Mouse (Mus musculus): Measurements from ENCODE around the gene Gm10309. TPM values are rescaled to one million over a fixed set of nuclear protein-coding genes. Genes with fewer than 3 reads are reported as not detected.

Gene Gm10309
- total and polyA plus RNA-seq, 2 experiments from 2014 or later, result 0.12 TPM; not detected in 1

DNA sequence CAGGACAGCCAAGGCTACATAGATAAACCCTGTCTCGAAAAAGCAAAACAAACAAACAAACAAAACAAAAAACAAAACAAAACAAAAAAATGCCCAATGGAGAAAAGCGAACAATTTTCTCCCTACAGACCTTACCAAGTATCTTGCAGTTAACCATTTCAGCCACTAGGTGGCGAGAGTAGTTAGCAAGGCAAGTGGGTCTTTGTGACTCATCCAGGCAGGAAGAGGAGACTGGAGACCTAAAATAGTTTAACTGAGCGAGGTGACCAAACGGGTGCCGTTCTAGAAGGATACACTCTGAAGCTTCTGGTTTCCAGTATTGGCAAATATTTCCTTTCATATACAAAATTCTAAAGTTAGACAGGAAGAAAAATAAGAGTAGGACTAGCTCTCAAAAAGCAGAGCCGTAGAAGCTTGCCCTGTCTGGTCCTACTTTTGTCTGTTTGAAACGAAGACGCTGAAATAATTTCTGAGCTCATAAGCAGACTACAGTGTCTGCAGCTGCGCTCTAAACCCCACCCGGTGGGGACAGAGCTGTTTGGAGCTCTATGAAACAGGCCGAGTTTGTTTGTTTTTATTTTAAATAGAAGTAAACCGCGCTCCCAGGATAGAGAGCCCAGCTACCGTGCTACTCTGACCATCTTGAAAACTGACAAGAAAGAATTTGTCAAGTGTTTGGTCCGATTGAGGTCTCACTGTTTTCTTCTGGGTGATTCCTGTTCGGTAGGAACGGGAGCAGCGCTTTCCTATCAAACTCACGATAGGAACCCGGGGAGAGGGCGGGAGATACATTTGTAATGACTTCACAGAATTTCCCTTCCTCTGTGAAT lies 31.0 kb upstream of the Gm10309 start:
- Histone ChIP-seq H3K4me2 (ENCODE audit: low read depth, low read length) (peak overlapping the region; percentile 65), H3K4me1 (ENCODE audit: control insufficient read depth, insufficient read depth) (peaks cover 23% of the 10 kb centered on the region), H3K9ac (replicated peaks; ENCODE audit: low read depth, low read length) (peak overlapping the region; percentile 45), H3K4me3 (ENCODE audit: low read depth, low read length) (peak overlapping the region; percentile 41), H3K27ac (ENCODE audit: low read depth) (peak overlapping the region; percentile 77), H3K27me3 (ENCODE audit: control insufficient read depth, insufficient read depth, low read length) (no peaks in the 10 kb centered on the region), H3K9me3 (replicated peaks; ENCODE audit: control insufficient read depth, low read length) (no peaks in the 10 kb centered on the region), H3K36me3 (replicated peaks; ENCODE audit: control insufficient read depth, insufficient read depth, low read length) (no peaks in the 10 kb centered on the region)
- ATAC-seq (ENCODE audit: insufficient read depth, low read depth) (peak; percentile 63), DNase-seq (ENCODE audit: low spot score) (peak; percentile 91)
- TF ChIP-seq EP300 (IDR thresholded peaks at IDR 0.05; ENCODE audit: low read depth) (no peak), CTCF (IDR thresholded peaks at IDR 0.05; ENCODE audit: low read depth) (peak; percentile 99)
- WGBS, result 8% methylated on average over 22 of the region's 22 CpGs

DNA sequence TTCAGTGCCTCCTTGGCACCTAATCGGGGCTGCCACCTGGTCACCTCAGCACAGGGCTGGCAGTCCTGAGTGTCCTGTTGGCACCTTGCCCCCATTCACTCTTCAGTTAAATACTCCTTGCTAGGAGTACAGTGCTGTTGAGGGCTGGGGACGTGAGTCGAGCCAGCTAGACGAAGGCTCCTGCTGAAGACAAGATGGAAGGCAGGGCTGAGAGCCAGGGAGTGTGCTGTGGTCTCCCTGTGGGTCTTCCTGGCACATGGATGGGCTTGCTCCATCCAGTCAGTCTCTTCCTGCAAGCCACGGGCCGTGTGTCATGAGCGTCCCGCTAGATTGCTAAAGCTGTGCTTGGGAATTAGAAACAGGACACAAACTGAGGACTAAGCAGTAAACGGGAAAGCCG lies 30.1 kb upstream of the Gm10309 start:
- H3K4me3 ChIP-seq (ENCODE audit: low read depth, low read length), result no peak overlapping the region

GRCm38 (mm10) chr17:86533549-86533851 lies 28.5 kb upstream of the Gm10309 start:
- WGBS, result 48% methylated on average over 11 of the region's 11 CpGs
- Histone ChIP-seq H3K9ac (replicated peaks; ENCODE audit: low read depth, low read length) (no peak overlapping the region), H3K4me1 (ENCODE audit: control insufficient read depth, insufficient read depth) (peaks cover 27% of the 10 kb centered on the region), H3K27me3 (ENCODE audit: control insufficient read depth, insufficient read depth, low read length) (no peaks in the 10 kb centered on the region), H3K27ac (ENCODE audit: low read depth) (no peak overlapping the region), H3K4me3 (ENCODE audit: low read depth, low read length) (no peak overlapping the region), H3K4me2 (ENCODE audit: low read depth, low read length) (no peak overlapping the region), H3K9me3 (replicated peaks; ENCODE audit: control insufficient read depth, low read length) (no peaks in the 10 kb centered on the region), H3K36me3 (replicated peaks; ENCODE audit: control insufficient read depth, insufficient read depth, low read length) (no peaks in the 10 kb centered on the region)
- TF ChIP-seq EP300 (IDR thresholded peaks at IDR 0.05; ENCODE audit: low read depth), result no peak
- no peak for TF ChIP-seq CTCF (IDR thresholded peaks at IDR 0.05; ENCODE audit: low read depth)
- ATAC-seq (ENCODE audit: insufficient read depth, low read depth) (0 out of 2 replicates have a peak, but pooled peaks have one; percentile 12), DNase-seq (ENCODE audit: low spot score) (no peak)

More for the DNA sequence above, 30.1 kb upstream of the Gm10309 start:
- Histone ChIP-seq H3K27me3 (ENCODE audit: control insufficient read depth, insufficient read depth, low read length) (no peaks in the 10 kb centered on the region), H3K36me3 (replicated peaks; ENCODE audit: control insufficient read depth, insufficient read depth, low read length) (no peaks in the 10 kb centered on the region), H3K4me1 (ENCODE audit: control insufficient read depth, insufficient read depth) (peaks cover 23% of the 10 kb centered on the region), H3K27ac (ENCODE audit: low read depth) (peak overlapping the region; percentile 65; the same call in 1 of the 2 replicates), H3K9ac (replicated peaks; ENCODE audit: low read depth, low read length) (no peak overlapping the region), H3K4me2 (ENCODE audit: low read depth, low read length) (no peak overlapping the region), H3K9me3 (replicated peaks; ENCODE audit: control insufficient read depth, low read length) (no peaks in the 10 kb centered on the region)
- no peak for TF ChIP-seq CTCF (IDR thresholded peaks at IDR 0.05; ENCODE audit: low read depth)
- TF ChIP-seq EP300 (IDR thresholded peaks at IDR 0.05; ENCODE audit: low read depth), result no peak
- WGBS, result 56% methylated on average over 10 of the region's 10 CpGs
- no peak for DNase-seq (ENCODE audit: low spot score)
- no peak for ATAC-seq (ENCODE audit: insufficient read depth, low read depth)

DNA sequence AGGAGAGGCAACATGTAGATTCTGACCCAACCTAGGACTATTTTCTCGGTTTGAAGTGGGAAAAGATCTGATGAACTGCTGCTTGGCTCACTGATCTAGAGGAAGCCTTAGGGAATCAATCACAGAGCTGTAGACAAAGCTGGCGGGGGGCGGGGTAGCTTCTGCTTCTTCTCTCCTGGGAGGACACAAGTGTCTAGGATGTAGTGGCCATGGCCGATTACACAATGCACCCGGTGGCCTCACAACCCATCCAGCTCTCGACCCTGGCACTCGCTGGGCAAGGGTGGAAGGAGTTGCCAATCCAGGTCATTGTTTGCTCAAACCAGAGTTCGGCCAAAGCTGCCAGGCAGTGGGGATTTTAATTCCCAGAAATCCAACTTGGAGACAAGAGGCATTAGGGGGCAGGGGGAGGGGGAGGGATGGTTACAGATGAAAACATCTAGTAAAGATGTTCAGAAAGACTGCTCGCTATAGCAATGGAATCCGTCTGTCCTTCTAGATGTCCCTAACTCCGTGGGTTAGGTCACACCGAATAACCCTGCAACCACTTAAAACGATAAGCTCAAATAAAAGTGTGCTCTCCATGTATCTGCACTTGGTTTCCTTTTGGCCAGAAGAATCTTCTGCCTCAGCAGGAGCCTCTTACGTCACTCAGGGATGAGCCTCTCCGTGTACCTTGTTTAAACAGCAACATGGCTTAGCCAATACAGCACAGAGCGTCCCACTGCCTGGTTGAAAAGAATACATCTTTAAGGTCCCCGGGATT lies 27.9 kb upstream of the Gm10309 start:
- no peak overlapping the region for H3K4me2 ChIP-seq (ENCODE audit: low read depth, low read length)
- no peak for TF ChIP-seq EP300 (IDR thresholded peaks at IDR 0.05; ENCODE audit: low read depth)
- no peak for TF ChIP-seq CTCF (IDR thresholded peaks at IDR 0.05; ENCODE audit: low read depth)
- ATAC-seq (ENCODE audit: insufficient read depth, low read depth) (no peak), DNase-seq (ENCODE audit: low spot score) (no peak)
- H3K9ac ChIP-seq (replicated peaks; ENCODE audit: low read depth, low read length), result no peak overlapping the region
- 70% methylated on average over 17 of the region's 17 CpGs for WGBS
- H3K27me3 ChIP-seq (ENCODE audit: control insufficient read depth, insufficient read depth, low read length), result no peaks in the 10 kb centered on the region
- H3K27ac ChIP-seq (ENCODE audit: low read depth), result no peak overlapping the region
- H3K9me3 ChIP-seq (replicated peaks; ENCODE audit: control insufficient read depth, low read length), result no peaks in the 10 kb centered on the region
- H3K4me3 ChIP-seq (ENCODE audit: low read depth, low read length), result no peak overlapping the region
- peaks cover 27% of the 10 kb centered on the region for H3K4me1 ChIP-seq (ENCODE audit: control insufficient read depth, insufficient read depth)
- H3K36me3 ChIP-seq (replicated peaks; ENCODE audit: control insufficient read depth, insufficient read depth, low read length), result no peaks in the 10 kb centered on the region

GRCm38 (mm10) chr17:86531231-86531630 lies 26.2 kb upstream of the Gm10309 start:
- no peak overlapping the region for H3K9ac ChIP-seq (replicated peaks; ENCODE audit: low read depth, low read length)
- H3K9me3 ChIP-seq (replicated peaks; ENCODE audit: control insufficient read depth, low read length), result no peaks in the 10 kb centered on the region
- no peaks in the 10 kb centered on the region for H3K27me3 ChIP-seq (ENCODE audit: control insufficient read depth, insufficient read depth, low read length)
- DNase-seq (ENCODE audit: low spot score) (no peak), ATAC-seq (ENCODE audit: insufficient read depth, low read depth) (no peak)
- no peak overlapping the region for H3K4me3 ChIP-seq (ENCODE audit: low read depth, low read length)
- TF ChIP-seq CTCF (IDR thresholded peaks at IDR 0.05; ENCODE audit: low read depth) (no peak), EP300 (IDR thresholded peaks at IDR 0.05; ENCODE audit: low read depth) (no peak)
- H3K4me2 ChIP-seq (ENCODE audit: low read depth, low read length), result no peak overlapping the region
- 72% methylated on average over 6 of the region's 6 CpGs for WGBS
- no peak overlapping the region for H3K27ac ChIP-seq (ENCODE audit: low read depth)
- peaks cover 27% of the 10 kb centered on the region for H3K4me1 ChIP-seq (ENCODE audit: control insufficient read depth, insufficient read depth)
- H3K36me3 ChIP-seq (replicated peaks; ENCODE audit: control insufficient read depth, insufficient read depth, low read length), result no peaks in the 10 kb centered on the region
